Mouse (Mus musculus) CH12.LX (cell line): ENCODE measurements at regions not wholly inside any gene's neighbourhood (a gene's known extent, or its start where the extent isn't known, plus 50 kb on each side); places are given as distances from the start of the nearest gene placed in this dataset.

Source experiments
- DNase-seq: peaks from one replicate; pipeline ENCODE4 v3.0.0-alpha.2; 2013; ENCODE audit errors: extremely low read depth
- H3K27ac ChIP-seq: 2 replicates; pipeline ENCODE4 v1.5.1; 2012; ENCODE audit warnings: low read depth, mild to moderate bottlenecking, control low read depth, moderate library complexity; ENCODE audit not compliant: insufficient read depth
- H3K27me3 ChIP-seq: replicated peaks from 2 replicates; pipeline ENCODE3; 2012; ENCODE audit warnings: inconsistent platforms
- H3K36me3 ChIP-seq, 2 experiments: replicated peaks in 1 of 2; 2 replicates each; pipeline versions ENCODE3 to v1.6.1; 2012; ENCODE audit warnings: inconsistent platforms in 1 of 2, low read length in 1 of 2, mild to moderate bottlenecking in 1 of 2, mixed read lengths in 1 of 2, moderate library complexity in 1 of 2; ENCODE audit not compliant: control insufficient read depth in 1 of 2, insufficient read depth in 1 of 2
- H3K4me1 ChIP-seq, 2 experiments: 2 replicates each; pipeline ENCODE4 v1.6.1; 2012; ENCODE audit warnings: inconsistent platforms in 1 of 2, moderate library complexity in 1 of 2; ENCODE audit not compliant: insufficient read depth in 2 of 2, control insufficient read depth in 1 of 2
- H3K4me2 ChIP-seq: 2 replicates; pipeline ENCODE4 v1.6.1; 2012; ENCODE audit warnings: low read depth, mild to moderate bottlenecking, control low read depth; ENCODE audit not compliant: poor library complexity, insufficient read depth, severe bottlenecking
- H3K4me3 ChIP-seq, 3 experiments: fragments of 150-350 bp in 1 of 3; sonication (generic) in 1 of 3; replicated peaks in 1 of 3; 2 replicates each; pipeline versions ENCODE3 to v1.5.1; 2011 to 2012; ENCODE audit warnings: low read depth in 2 of 3, low read length in 2 of 3, mild to moderate bottlenecking in 2 of 3, moderate library complexity in 2 of 3, control low read depth in 1 of 3, improper control_type of control experiment in 1 of 3, inconsistent platforms in 1 of 3, mixed read lengths in 1 of 3; ENCODE audit not compliant: poor library complexity in 1 of 3
- H3K79me2 ChIP-seq: replicated peaks from 2 replicates; pipeline ENCODE4 v1.6.1; 2012; ENCODE audit warnings: mild to moderate bottlenecking, moderate library complexity; ENCODE audit not compliant: control insufficient read depth, poor library complexity, insufficient read depth, severe bottlenecking; ENCODE audit errors: extremely low read depth
- H3K9ac ChIP-seq: 2 replicates; pipeline ENCODE4 v1.6.1; 2012; ENCODE audit warnings: low read depth, mild to moderate bottlenecking, control low read depth, moderate library complexity; ENCODE audit not compliant: insufficient read depth
- H3K9me3 ChIP-seq: replicated peaks from 2 replicates; pipeline ENCODE3; 2012; ENCODE audit warnings: low read length, inconsistent platforms, mixed read lengths
- CHD1 ChIP-seq: IDR thresholded peaks from 2 replicates; pipeline ENCODE4 v1.6.1; 2012; ENCODE audit warnings: low read depth, low read length, improper control_type of control experiment, inconsistent platforms
- E2F4 ChIP-seq: IDR thresholded peaks from 2 replicates; pipeline ENCODE4 v1.6.1; 2011; ENCODE audit warnings: low read depth, low read length, improper control_type of control experiment; ENCODE audit not compliant: insufficient replicate concordance
- ELF1 ChIP-seq: IDR thresholded peaks from 2 replicates; pipeline ENCODE4 v1.6.1; 2014; ENCODE audit warnings: low read depth, mild to moderate bottlenecking, inconsistent platforms, low read length, improper control_type of control experiment
- EP300 ChIP-seq: IDR thresholded peaks from 2 replicates; pipeline ENCODE4 v1.6.1; 2011; ENCODE audit warnings: low read length, improper control_type of control experiment
- HCFC1 ChIP-seq: IDR thresholded peaks from 2 replicates; pipeline ENCODE4 v1.6.1; 2012; ENCODE audit warnings: low read depth, mild to moderate bottlenecking, inconsistent platforms, low read length, improper control_type of control experiment
- IRF4 ChIP-seq: IDR thresholded peaks from 2 replicates; pipeline ENCODE4 v1.6.1; 2014; ENCODE audit warnings: low read depth, mild to moderate bottlenecking, inconsistent platforms, low read length, improper control_type of control experiment
- JUN ChIP-seq: IDR thresholded peaks from 2 replicates; pipeline ENCODE4 v1.6.1; 2011; ENCODE audit warnings: low read depth, mild to moderate bottlenecking, low read length, improper control_type of control experiment, moderate library complexity; ENCODE audit not compliant: insufficient read depth
- JUND ChIP-seq: conservative IDR thresholded peaks from 2 replicates; pipeline ENCODE4 v1.6.1; 2011; ENCODE audit warnings: low read depth, low read length, improper control_type of control experiment
- MAX ChIP-seq: IDR thresholded peaks from 2 replicates; pipeline ENCODE4 v1.6.1; 2011; ENCODE audit warnings: low read length, improper control_type of control experiment
- MEF2A ChIP-seq: IDR thresholded peaks from 2 replicates; pipeline ENCODE4 v1.6.1; 2014; ENCODE audit warnings: low read depth, mild to moderate bottlenecking, inconsistent platforms, low read length, improper control_type of control experiment, borderline replicate concordance
- MYC ChIP-seq: IDR thresholded peaks from 2 replicates; pipeline ENCODE4 v1.6.1; 2011; ENCODE audit warnings: low read depth, mild to moderate bottlenecking, improper control_type of control experiment, low read length
- NELFE ChIP-seq: IDR thresholded peaks from 2 replicates; pipeline ENCODE4 v1.6.1; 2011; ENCODE audit warnings: low read depth, low read length, improper control_type of control experiment
- NRF1 ChIP-seq: IDR thresholded peaks from 2 replicates; pipeline ENCODE4 v1.6.1; 2014; ENCODE audit warnings: low read depth, mild to moderate bottlenecking, inconsistent platforms, low read length, improper control_type of control experiment, moderate library complexity
- POLR2A ChIP-seq: IDR thresholded peaks from 2 replicates; pipeline ENCODE4 v1.6.1; 2011; ENCODE audit warnings: low read depth, mild to moderate bottlenecking, improper control_type of control experiment, low read length
- RCOR1 ChIP-seq: conservative IDR thresholded peaks from 2 replicates; pipeline ENCODE4 v1.6.1; 2012; ENCODE audit warnings: low read depth, mild to moderate bottlenecking, inconsistent platforms, low read length, improper control_type of control experiment
- SMC3 ChIP-seq: IDR thresholded peaks from 2 replicates; pipeline ENCODE4 v1.6.1; 2011; ENCODE audit warnings: low read depth, low read length, improper control_type of control experiment
- TCF12 ChIP-seq: IDR thresholded peaks from 2 replicates; pipeline ENCODE4 v1.6.1; 2014; ENCODE audit warnings: low read depth, mild to moderate bottlenecking, inconsistent platforms, low read length, improper control_type of control experiment
- UBTF ChIP-seq: IDR thresholded peaks from 2 replicates; pipeline ENCODE4 v1.6.1; 2012; ENCODE audit warnings: low read depth, mild to moderate bottlenecking, inconsistent platforms, low read length, improper control_type of control experiment, moderate library complexity
- USF1 ChIP-seq: IDR thresholded peaks from 2 replicates; pipeline ENCODE4 v1.6.1; 2014; ENCODE audit warnings: low read depth, mild to moderate bottlenecking, inconsistent platforms, low read length, improper control_type of control experiment
- dilution Hi-C: fragments of 300-500 bp; cut with MboI; formaldehyde crosslinking; loops from 2 replicates; pipeline ENCODE4 v1.14.3; 2020; ENCODE audit warnings: low sequenced_read_pairs; ENCODE audit not compliant: extremely low pct_unique_long_range_greater_than_20kb, extremely low pct_ligation_motif_present
- in situ Hi-C: fragments of 300-500 bp; cut with MboI; formaldehyde crosslinking; loops from 3 replicates; pipeline ENCODE4 v1.14.3; 2019; ENCODE audit warnings: low sequenced_read_pairs, low pct_ligation_motif_present, low pct_unique_long_range_greater_than_20kb, mixed read lengths

- H3K4me3 ChIP-seq, result no peak overlapping the region
- no peaks in the 10 kb centered on the region for H3K27me3 ChIP-seq
- TF ChIP-seq MYC (no peak), UBTF (no peak), JUN (peak; percentile 50; the same call in 1 of the 2 replicates), POLR2A (peak; percentile 23; the same call in 1 of the 2 replicates), E2F4 (no peak), SMC3 (no peak), JUND (0 out of 2 replicates have a peak, but pooled peaks have one; percentile 9), HCFC1 (0 out of 2 replicates have a peak, but pooled peaks have one; percentile 15), NELFE (no peak), ELF1 (0 out of 2 replicates have a peak, but pooled peaks have one; percentile 46), TCF12 (peak; percentile 66), MEF2A (peak; percentile 94), EP300 (peak; percentile 69; the same call in 1 of the 2 replicates), NRF1 (0 out of 2 replicates have a peak, but pooled peaks have one; percentile 39), MAX (0 out of 2 replicates have a peak, but pooled peaks have one; percentile 20), IRF4 (peak; percentile 85), RCOR1 (0 out of 2 replicates have a peak, but pooled peaks have one; percentile 51), CHD1 (peak; percentile 91)
- no peak overlapping the region for H3K4me2 ChIP-seq
- no peaks in the 10 kb centered on the region for H3K36me3 ChIP-seq
- H3K9me3 ChIP-seq, result no peaks in the 10 kb centered on the region
- dilution Hi-C loops (no loop called here), in situ Hi-C loops (no loop called here)
- no peak overlapping the region for H3K9ac ChIP-seq
- peak overlapping the region; percentile 77 for H3K27ac ChIP-seq
- DNase-seq, result peak; percentile 65
- H3K4me1 ChIP-seq, result peaks cover 7 to 12% of the 10 kb centered on the region in 2 experiments; a peak in 3 of 4 replicates
- H3K79me2 ChIP-seq, result no peaks in the 10 kb centered on the region
These were observed 284.5 kb downstream of the Olfr1505 start for GRCm38 (mm10) chr19:14197864-14198263.

DNA sequence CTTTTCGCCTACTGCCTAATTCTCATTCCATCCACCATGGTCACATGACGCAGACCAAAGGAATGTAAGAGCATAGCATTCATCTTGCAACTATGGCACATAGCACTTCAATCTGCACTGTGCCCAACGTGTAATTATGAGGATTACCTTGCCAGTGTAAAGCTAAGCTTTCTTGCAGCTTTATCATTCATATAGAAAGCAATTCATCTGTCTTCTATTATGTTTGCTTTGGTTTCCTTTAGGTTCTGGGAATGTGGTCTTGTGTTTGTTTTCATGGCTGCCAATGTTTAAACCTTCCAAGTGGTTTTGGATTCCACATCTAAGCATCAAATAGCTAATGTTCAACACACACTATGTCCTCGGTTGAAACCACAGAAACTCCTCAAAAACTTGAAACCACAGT is 307.2 kb downstream of the Olfr1505 start:
- no peak for TF ChIP-seq MYC
- TF ChIP-seq USF1, result peak; percentile 22; the same call in 1 of the 2 replicates
- TF ChIP-seq, all 38 proteins: peak for 1

More for the DNA sequence above, 307.2 kb downstream of the Olfr1505 start:
- no peak overlapping the region for H3K4me2 ChIP-seq
- H3K27ac ChIP-seq, result no peak overlapping the region
- H3K36me3 ChIP-seq, result no peaks in the 10 kb centered on the region
- no peak overlapping the region for H3K4me3 ChIP-seq
- H3K4me1 ChIP-seq, result peaks cover 4 to 23% of the 10 kb centered on the region in 2 experiments; a peak in 3 of 4 replicates
- dilution Hi-C loops (no loop called here), in situ Hi-C loops (no loop called here)
- H3K79me2 ChIP-seq, result no peaks in the 10 kb centered on the region
- H3K9ac ChIP-seq, result no peak overlapping the region
- H3K9me3 ChIP-seq, result no peaks in the 10 kb centered on the region
- no peaks in the 10 kb centered on the region for H3K27me3 ChIP-seq
- DNase-seq, result no peak
